Mouse (Mus musculus) stomach, postnatal 0 days (tissue): Measurements from ENCODE around the gene Sipa1l1.

Experiments used
- CTCF ChIP-seq: IDR thresholded peaks from 2 replicates; pipeline ENCODE4 v1.5.1; 2016; ENCODE audit warnings: antibody characterized with exemption, low read depth, mild to moderate bottlenecking, moderate library complexity
- EP300 ChIP-seq: optimal IDR thresholded peaks from 2 replicates; pipeline ENCODE3; 2016; ENCODE audit warnings: antibody characterized with exemption

- TF ChIP-seq CTCF (no peak), EP300 (no peak)
Observed at GRCm38 (mm10) chr12:82366754-82367153, 197.6 kb downstream of the Sipa1l1 start.
